Mouse (Mus musculus) fibroblast of lung, adult 2 months (primary cell): ENCODE results near the gene Mrpl52.

Source experiments
- DNase-seq: peaks from one replicate; pipeline ENCODE4 v3.0.0-alpha.2; 2011; ENCODE audit warnings: low read depth

Mrpl52 gene

DNA sequence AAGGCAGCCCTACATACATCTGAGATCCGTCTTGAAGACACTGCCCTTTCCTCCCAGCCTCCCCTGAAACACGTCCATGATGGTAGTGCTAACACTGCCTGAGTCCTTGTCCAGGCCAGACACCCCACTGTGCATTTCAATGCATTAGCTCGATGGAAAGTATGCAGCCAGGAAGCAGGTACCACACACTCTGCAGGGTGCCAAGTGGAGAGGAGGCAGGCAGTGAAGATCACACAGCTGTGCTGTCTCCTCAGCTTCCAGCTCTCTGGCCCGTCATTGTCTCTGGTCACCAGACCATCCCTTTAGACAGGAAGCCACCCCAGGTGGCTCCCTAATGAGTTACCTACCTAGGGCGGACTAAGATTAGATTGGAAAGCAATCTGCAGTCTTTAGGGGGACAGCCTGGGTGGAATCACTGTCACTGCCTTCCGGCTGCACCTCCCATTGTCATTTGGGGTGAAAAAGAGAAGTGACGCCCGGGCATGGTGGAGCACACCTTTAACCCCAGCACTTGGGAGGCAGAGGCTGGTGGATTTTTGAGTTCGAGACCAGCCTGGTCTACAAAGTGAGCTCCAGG is 14.6 kb upstream of the Mrpl52 start:
- DNase-seq: no peak

DNA sequence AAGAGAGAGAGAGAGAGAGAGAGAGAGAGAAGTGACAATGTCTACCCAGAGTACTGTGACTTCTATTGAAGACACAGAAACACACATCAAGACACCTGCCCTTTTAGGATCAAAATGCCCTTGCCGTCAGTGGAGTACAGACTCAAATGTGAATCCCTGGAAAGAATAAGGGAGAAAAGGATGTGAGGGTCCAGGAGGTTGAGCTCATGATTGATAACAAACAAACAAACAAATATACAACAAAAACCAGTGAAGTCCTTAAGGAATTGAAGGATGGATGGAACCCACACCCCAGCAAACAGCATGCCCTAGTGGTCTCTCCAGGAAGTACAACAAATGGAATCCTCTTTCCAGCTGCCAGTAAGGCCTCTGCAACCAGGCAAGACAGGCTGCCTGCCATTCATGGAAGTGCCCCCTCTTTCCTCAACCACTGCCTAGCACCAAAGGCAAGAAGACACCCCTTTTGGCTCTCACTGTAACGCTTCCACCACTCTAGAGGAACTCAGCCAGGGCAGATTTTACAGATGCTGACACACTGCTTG is 14.0 kb upstream of the Mrpl52 start:
- no peak for DNase-seq

GRCm38 (mm10) chr14:54413877-54414700 is 12.6 kb upstream of the Mrpl52 start:
- no peak for DNase-seq

DNA sequence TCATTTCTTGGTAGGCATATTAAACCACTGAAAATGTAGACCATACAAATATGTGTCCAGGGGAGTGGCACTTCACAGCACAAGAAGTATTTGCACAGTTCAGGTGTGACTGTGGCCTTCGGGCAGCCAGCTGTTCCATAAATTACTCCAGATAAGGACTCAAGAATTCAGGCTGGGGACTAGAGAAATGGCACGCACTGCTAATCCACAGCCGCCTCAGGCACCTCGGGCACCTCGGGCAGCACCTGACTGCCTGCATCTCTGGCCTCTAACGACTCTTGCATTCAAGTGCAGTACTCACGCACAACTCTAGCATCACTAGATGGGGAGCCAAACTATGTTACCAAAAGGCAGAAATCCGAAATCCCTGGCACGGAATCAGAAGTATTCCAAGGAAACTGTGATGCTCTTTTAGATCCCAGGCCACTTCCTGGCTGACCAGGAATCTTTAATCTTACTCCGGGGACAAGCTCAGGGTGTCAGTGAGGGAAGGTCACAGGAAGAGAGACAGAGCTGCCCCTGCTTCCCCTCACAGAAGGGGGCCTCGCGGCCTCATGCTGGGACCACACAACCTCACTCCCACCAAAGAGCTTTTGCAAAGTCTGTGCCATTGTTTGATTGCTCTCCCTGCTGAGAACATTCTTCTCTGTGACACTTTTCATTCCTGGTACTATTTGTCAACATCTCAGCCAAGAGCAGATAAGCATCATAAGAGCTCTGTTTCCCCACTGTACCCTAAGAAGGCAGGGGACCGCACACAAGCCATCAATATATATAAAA is 11.3 kb upstream of the Mrpl52 start:
- DNase-seq: no peak

- no peak for DNase-seq
Observed at GRCm38 (mm10) chr14:54416229-54416775, 10.4 kb upstream of the Mrpl52 start.

DNA sequence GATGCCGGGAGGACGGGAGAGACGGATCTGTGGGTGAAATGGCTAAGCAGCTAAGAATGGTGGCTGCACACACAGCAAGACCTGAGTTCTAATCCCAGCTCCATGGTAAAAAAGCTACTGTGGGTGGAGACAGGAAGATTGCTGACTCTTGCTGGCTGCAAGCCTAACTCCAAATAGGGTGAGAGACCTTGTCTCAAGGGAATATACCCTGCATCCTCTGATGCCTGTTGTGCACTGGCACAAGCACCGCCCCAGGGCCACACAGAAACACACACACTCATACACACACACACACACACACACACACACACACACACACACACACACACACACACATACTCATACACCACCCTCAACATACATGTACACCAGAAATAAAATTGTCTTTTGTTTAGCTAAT is 9.9 kb upstream of the Mrpl52 start:
- DNase-seq: no peak

- DNase-seq: no peak
Observed at GRCm38 (mm10) chr14:54417623-54418081, 9.1 kb upstream of the Mrpl52 start, which contains the start of gene Slc7a7. TSS of gene Slc7a7 (minus strand) at chr14:54417780.

- DNase-seq: no peak
Observed at GRCm38 (mm10) chr14:54421014-54421413, 5.7 kb upstream of the Mrpl52 start.

- no peak for DNase-seq
Observed at GRCm38 (mm10) chr14:54423406-54423805, 3.3 kb upstream of the Mrpl52 start.

DNA sequence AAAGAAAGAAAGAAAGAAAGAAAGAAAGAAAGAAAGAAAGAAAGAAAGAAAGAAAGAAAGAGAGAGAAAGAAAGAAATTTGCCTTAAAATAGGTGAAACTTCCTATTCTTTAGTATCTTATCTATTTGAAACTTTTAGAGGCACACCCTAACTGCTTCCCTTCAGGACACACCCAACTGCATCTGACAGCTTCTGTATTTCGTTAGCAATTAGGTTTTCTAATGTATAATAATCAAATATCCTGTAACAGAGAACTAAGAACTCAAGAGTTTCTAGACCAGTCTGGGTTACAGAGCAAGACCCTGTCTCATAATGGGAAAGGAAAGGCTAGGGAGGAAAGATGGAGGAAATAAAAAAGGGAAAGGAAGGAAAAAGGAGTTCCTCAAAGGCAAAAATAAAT is 2.1 kb upstream of the Mrpl52 start:
- no peak for DNase-seq

DNA sequence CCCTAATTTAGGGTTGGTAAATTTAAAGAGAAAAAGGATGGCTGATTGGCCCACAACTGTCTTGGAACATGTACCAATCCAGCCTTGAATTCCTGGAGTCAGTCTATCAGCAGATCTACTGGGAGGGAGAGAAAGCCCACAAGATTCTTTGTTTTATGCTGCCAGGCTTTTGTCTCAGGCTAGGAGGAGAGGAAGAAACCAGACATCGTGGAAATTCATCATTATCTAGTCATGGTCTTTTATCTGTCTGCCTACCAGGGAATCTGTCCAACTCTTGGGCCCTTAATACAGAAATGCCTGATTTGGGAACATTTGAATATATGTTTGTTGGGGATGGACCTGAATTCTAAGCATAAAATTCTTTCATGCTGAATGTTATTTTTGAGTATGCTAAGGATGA is 1.2 kb upstream of the Mrpl52 start:
- DNase-seq: no peak

DNA sequence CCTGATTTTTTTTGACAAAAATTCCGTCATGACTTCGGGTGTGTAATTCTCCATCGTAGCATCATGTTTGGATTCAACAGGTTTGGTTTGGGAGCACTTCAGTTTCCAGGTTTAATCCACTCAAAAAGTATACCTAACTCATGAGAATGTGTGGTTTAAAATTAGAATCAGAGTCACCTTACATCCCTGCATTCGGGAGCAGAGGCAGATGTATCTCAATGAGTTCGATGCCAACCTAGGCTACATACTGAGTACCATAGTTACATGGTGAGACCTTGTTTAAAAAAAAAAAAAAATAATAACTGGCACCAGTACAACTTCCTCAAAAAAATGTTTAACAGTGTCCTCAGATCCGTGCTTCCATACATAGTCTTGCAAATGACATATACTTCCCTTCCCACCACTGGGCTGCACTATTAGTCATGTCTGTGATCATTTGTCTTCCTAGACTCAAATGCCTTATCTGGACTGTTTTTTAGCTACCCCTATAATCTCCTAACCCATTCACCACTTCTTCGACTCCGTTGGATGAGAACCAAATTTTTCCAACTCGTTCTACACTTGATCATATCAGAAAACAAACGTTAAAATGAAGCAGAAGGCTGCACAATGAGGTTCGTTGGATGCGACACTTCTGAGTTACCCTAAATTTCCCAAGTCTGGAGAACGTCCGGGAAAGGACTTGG is 563 bp upstream of the Mrpl52 start:
- DNase-seq: no peak

DNA sequence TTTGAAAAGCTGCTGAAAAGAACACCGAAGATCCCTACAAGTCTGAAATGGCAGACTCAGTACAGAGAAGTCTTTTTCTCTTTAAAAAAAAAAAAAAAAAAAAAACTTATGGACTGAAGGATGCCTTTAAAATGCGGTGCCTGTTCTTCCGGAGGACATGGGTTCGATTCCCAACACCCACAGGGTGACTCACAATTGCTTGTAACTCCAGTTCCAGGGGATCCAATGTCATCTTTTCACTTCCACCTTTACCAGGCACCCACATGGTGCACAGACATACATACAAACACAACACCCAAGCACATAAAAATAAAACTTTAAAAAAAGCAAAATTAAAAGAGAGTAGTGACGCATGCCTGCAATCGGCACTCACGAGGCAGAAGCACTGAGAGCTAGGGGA is 987 bp downstream of the Mrpl52 start:
- DNase-seq: no peak

GRCm38 (mm10) chr14:54428421-54428820 is 1.7 kb downstream of the Mrpl52 start:
- no peak for DNase-seq

DNA sequence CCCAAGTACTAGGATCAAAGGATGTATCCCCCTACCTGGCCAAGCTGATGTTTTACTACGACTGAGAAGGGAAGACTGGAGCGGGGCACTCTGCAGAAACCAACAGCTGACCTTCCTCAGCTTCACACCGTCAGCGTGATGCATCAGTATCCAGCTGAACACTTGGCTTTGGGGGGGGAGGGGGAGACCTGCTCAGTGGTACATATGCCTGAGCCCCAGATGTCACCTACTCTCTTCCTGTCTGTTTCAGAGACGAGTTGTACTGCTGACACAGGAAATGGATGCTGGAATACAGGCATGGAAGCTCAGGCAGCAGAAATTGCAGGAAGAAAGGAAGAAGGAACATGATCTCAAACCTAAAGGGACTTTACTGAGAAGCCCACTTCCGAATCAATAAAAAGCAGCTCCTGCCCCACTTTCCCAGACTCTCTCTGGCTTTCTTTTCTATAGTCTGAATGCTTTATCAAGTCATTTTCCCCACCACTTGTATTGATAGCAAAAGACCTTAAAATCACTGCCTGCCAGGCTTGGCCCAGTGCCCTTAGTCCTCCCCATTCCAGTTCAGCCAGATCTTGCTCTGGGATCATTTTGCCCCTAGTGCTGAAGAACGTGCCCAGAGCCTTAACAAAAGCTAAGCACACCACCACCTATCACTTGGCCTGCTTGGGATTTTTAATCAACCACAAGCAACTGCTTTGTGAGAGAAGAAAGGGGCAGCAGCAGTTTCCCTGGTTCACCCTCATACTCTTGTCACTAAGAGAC is 2.8 kb downstream of the Mrpl52 start:
- DNase-seq: no peak

DNA sequence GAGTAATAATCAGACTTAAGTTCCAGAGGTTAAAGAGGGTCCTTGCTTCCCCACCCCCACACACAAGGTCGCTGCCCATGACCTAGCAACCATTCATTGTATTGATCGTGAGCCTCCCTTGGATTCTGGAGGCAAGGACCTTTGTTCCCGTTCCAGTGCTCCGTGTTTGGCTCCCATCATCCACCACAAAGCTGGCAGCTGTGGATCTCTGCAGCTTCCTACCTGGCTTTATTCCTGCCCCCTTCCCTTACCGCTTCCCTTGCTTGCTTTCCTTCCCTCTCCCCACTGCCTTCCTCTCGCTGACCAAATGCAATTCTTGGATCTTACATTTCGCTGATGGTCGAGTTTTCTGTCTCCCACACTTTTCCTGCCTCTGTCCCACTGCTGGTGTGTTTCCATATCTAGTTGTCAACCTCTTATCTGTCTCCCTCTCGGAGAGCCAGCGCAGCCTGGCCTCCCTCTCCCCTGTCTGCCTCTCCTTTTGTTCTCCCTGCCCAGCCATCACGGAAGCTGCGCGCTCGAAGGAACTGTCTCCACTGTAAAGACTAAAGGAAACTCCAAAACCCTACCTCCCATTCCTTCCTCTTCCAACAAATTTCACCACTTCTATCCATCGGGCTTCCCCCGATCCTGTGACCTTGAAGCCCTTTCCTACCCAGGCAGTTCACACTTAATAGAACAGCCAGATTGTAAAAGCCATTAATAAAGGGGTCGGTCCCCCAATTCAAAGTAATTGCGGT is 3.9 kb downstream of the Mrpl52 start:
- no peak for DNase-seq

- DNase-seq: peak; percentile 83
Observed at GRCm38 (mm10) chr14:54431334-54432077, 4.8 kb downstream of the Mrpl52 start, which contains the start of gene Mmp14. TSS of gene Mmp14 (plus strand) at chr14:54431612.

DNA sequence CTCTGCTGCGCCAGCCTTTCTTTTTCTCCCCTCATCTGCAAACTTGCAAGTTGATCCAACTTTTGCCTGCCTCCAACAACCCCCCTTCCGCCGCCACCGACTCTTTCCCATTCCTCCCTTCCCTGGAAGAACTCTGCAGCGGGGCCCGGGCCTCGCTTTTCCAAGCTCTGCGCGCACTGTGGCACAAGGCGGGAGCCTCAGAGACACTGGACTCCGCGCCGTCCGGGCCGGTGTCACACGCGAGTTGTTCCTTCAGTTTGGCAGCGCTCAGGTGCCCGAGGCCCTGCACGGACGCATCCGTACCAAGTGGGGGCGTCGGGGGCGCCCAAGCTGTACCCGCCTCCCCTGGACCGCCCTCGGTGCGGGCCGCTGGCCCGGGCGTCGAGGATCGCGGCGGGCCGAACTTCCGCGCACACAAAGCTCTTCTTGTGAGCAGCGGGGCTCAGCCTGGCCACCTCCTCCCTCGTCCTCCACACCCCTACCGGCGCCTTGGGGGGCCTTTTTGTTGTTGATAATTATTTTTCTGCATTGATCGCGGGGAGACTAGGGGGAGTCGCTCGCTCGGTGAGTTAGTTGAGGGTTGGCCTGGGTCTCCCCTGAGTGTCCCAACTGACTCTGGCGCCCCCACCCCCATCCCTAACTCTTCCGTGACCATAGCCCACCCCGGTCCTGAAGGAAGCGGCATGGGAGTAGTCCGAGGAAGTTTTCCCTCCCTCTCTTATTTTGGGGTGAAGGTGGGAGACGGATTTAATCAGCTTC is 5.5 kb downstream of the Mrpl52 start:
- DNase-seq: no peak
